Mouse (Mus musculus): ENCODE measurements around the gene Krt4. TPM values are rescaled to one million over a fixed set of nuclear protein-coding genes. Genes with fewer than 3 reads are reported as not detected.

Gene Krt4
- total and polyA plus RNA-seq, 2 experiments from 2014 or later = not detected

DNA sequence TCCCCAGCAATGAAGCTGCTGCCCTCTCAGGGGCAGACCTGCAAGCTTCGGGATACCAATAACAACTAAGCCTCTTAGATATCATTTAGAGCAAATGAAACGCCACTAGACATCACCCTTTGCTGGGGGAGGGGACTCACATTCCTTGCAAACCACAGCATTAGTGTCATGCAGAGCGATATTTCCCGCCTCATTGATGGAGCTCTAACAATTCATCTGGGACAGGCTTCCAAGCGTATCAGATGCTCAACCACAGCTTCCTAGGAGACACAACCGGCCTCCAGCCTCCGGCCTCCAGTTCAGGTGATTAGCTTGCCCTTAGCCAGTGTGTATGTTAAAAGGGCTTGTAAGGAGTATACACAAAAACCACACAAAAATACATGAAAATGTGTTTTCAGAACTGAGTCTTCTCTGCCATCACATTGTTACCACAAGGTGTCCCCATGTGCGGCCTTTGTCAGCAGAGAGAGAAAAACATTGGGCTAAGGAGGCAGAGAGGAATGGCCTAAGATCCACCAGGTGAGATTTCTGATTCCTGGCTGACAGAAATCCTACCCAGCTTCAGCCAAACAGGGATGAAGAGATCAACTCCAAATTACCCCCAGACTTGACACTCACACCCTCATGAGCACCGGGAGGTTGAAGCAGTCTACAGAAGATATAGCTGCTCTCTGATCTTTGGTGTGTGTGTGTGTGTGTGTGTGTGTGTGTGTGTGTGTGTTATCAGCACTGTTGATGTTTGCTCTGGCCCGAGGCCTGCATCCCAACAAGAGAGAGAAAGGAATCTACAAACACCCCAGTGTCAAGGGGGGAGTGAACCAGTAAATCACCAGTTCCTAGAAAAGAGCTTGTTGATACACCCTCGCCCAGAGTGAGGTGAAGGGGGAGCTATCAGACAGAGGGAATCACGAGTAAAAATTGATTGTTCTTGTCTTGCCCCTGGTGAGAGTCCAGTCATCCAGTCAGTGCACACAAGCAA is 22.1 kb downstream of the Krt4 start:
- no peak for ATAC-seq
- Histone ChIP-seq H3K27me3 (ENCODE audit: insufficient read depth, low read length) (no peaks in the 10 kb centered on the region), H3K4me3 (ENCODE audit: low read length) (no peak overlapping the region), H3K4me2 (ENCODE audit: low read depth, low read length) (no peak overlapping the region), H3K9ac (replicated peaks; ENCODE audit: low read length) (no peak overlapping the region), H3K9me3 (ENCODE audit: low read length) (no peaks in the 10 kb centered on the region), H3K4me1 (ENCODE audit: insufficient read depth, low read length) (no peaks in the 10 kb centered on the region), H3K36me3 (ENCODE audit: insufficient read depth, low read length) (no peaks in the 10 kb centered on the region), H3K27ac (no peak overlapping the region)
- WGBS = 45% methylated on average over 12 of the region's 12 CpGs
- DNase-seq (ENCODE audit: low spot score) = no peak
- TF ChIP-seq CTCF (IDR thresholded peaks at IDR 0.05; ENCODE audit: low read depth) = peak; percentile 49

DNA sequence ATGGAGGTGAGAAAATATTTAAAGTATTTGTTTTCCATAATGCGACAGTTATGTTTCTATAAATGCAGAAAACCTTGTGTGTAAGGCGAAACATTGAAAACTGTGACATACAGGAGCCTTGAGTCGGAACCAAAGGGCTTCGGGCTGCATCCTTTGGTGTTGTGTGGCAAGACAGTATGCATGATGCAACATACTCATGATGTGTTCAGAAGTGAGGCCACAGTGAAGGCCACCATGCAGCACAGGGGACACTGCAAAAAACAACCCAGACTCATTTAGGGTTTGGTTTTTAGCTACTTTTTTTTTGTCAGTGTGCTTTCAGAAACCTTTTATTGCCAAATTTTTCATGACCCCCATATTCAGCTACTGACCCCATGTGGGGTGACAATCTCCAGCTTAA is 29.3 kb downstream of the Krt4 start:
- no peak for TF ChIP-seq CTCF (IDR thresholded peaks at IDR 0.05; ENCODE audit: low read depth)
- no peak overlapping the region for H3K4me3 ChIP-seq (ENCODE audit: low read length)
- no peaks in the 10 kb centered on the region for H3K9me3 ChIP-seq (ENCODE audit: low read length)
- H3K36me3 ChIP-seq (ENCODE audit: insufficient read depth, low read length) = no peaks in the 10 kb centered on the region
- ATAC-seq (no peak), DNase-seq (ENCODE audit: low spot score) (no peak)
- H3K27ac ChIP-seq = no peak overlapping the region
- WGBS = 95% methylated on average over 4 of the region's 4 CpGs
- no peaks in the 10 kb centered on the region for H3K4me1 ChIP-seq (ENCODE audit: insufficient read depth, low read length)
- no peaks in the 10 kb centered on the region for H3K27me3 ChIP-seq (ENCODE audit: insufficient read depth, low read length)
- no peak overlapping the region for H3K4me2 ChIP-seq (ENCODE audit: low read depth, low read length)
- H3K9ac ChIP-seq (replicated peaks; ENCODE audit: low read length) = no peak overlapping the region

DNA sequence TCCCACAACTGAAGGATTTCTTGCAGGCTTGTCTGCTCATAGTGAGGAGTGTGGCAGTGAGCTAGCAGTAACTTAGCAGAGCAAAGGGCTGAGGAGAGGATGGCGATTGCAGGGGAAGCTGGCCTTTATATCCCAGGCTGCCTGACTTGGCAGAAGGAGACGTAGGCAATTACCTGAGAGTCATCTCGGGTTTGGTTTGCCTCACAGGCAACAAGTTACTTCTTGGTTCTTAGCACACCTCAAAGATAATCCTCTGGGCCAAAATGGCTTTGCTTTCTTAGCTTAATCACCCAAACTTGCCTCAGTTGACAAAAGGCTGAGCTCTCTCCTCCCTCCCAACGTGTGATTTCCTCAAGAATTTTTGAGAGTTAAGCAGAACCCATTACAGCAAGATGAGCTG is 31.7 kb downstream of the Krt4 start, which contains the start of gene Krt76:
Gene Krt76, minus strand, starts transcription at position 101 of the 400 bp plus-strand sequence.
- no peak within 1 kb of the TSS for H3K4me2 ChIP-seq (ENCODE audit: low read depth, low read length)
- no peak within 1 kb of the TSS for H3K4me3 ChIP-seq (ENCODE audit: low read length)
- WGBS = 71% methylated on average over 4 of the region's 4 CpGs
- H3K27ac ChIP-seq = no peak within 1 kb of the TSS
- no peak for DNase-seq (ENCODE audit: low spot score)
- H3K4me1 ChIP-seq (ENCODE audit: insufficient read depth, low read length) = no peaks in the 10 kb centered on the region
- H3K36me3 ChIP-seq (ENCODE audit: insufficient read depth, low read length) = no peaks in the 10 kb centered on the region
- TF ChIP-seq CTCF (IDR thresholded peaks at IDR 0.05; ENCODE audit: low read depth) = no peak
- ATAC-seq = no peak
- H3K9me3 ChIP-seq (ENCODE audit: low read length) = no peaks in the 10 kb centered on the region
- H3K9ac ChIP-seq (replicated peaks; ENCODE audit: low read length) = no peak within 1 kb of the TSS
- H3K27me3 ChIP-seq (ENCODE audit: insufficient read depth, low read length) = no peaks in the 10 kb centered on the region

DNA sequence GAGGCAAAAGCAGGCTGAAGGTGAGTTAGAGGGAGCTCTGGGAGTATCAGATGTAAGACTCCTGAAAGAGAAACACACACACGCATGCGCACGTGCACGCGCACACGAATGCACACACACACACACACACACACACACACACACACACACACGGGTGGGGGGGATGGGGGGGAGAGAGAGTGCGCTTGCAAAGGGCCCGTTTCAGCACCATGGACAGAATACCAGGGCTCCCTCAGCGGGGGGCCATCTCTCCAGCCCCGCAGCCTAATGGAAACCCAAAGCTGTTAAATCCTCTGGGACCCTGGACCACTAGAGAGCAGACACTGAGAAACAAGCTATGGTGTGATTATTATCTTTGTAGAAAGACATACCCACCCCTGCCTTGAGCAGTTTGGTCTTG is 44.8 kb downstream of the Krt4 start:
- H3K9ac ChIP-seq (replicated peaks; ENCODE audit: low read length) = no peak overlapping the region
- no peak overlapping the region for H3K4me2 ChIP-seq (ENCODE audit: low read depth, low read length)
- no peaks in the 10 kb centered on the region for H3K9me3 ChIP-seq (ENCODE audit: low read length)
- ATAC-seq = no peak
- H3K27ac ChIP-seq = no peak overlapping the region
- H3K27me3 ChIP-seq (ENCODE audit: insufficient read depth, low read length) = no peaks in the 10 kb centered on the region
- WGBS = 27% methylated on average over 11 of the region's 11 CpGs
- no peaks in the 10 kb centered on the region for H3K4me1 ChIP-seq (ENCODE audit: insufficient read depth, low read length)
- H3K36me3 ChIP-seq (ENCODE audit: insufficient read depth, low read length) = no peaks in the 10 kb centered on the region
- H3K4me3 ChIP-seq (ENCODE audit: low read length) = no peak overlapping the region
- DNase-seq (ENCODE audit: low spot score) = peak; percentile 30
- TF ChIP-seq CTCF (IDR thresholded peaks at IDR 0.05; ENCODE audit: low read depth) = no peak

DNA sequence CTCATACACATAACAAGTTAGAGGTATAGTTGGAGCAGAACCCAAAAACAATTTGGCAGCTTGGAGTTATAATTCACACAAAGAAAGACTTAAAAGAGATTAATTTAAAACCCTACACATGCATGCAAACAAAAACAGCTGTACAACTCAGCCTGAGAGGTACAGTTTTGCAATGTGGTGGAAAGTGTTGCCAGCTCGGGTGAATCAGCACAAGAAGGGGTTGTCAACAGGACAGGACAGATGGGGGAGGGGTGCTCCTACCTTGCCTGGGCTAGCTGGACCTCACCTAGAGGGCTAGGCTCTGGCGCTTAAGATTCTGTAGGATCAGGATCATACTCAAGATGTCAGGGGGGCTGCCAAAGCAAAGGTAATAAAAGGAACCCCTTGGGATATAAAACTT is 46.5 kb downstream of the Krt4 start:
- Histone ChIP-seq H3K27me3 (ENCODE audit: insufficient read depth, low read length) (no peaks in the 10 kb centered on the region), H3K36me3 (ENCODE audit: insufficient read depth, low read length) (no peaks in the 10 kb centered on the region), H3K9ac (replicated peaks; ENCODE audit: low read length) (no peak overlapping the region), H3K4me2 (ENCODE audit: low read depth, low read length) (no peak overlapping the region), H3K27ac (no peak overlapping the region), H3K9me3 (ENCODE audit: low read length) (no peaks in the 10 kb centered on the region), H3K4me3 (ENCODE audit: low read length) (no peak overlapping the region), H3K4me1 (ENCODE audit: insufficient read depth, low read length) (no peaks in the 10 kb centered on the region)
- DNase-seq (ENCODE audit: low spot score) (no peak), ATAC-seq (no peak)
- no peak for TF ChIP-seq CTCF (IDR thresholded peaks at IDR 0.05; ENCODE audit: low read depth)
- 74% methylated on average over 2 of the region's 2 CpGs for WGBS

DNA sequence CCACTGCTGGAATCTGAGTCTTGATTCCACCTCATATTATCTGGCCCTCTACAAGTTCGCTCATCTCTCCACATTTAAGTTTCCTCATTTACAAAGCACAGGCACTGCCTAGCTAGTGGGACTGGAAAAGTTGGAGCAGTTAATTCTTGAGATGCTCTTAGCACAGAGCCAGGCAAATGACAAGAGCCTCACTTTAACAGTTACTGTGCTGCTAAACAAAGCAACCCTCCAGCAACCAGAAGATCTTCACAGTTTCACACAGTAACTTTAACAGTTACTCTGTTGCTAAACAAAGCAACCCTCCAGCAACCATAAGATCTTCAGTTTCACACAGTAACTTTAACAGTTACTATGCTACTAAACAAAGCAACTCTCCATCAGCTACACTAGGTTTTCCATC is 50.2 kb downstream of the Krt4 start:
- Histone ChIP-seq H3K9ac (replicated peaks; ENCODE audit: low read length) (no peak overlapping the region), H3K27ac (no peak overlapping the region), H3K4me3 (ENCODE audit: low read length) (no peak overlapping the region), H3K4me2 (ENCODE audit: low read depth, low read length) (no peak overlapping the region), H3K36me3 (ENCODE audit: insufficient read depth, low read length) (no peaks in the 10 kb centered on the region), H3K27me3 (ENCODE audit: insufficient read depth, low read length) (no peaks in the 10 kb centered on the region), H3K9me3 (ENCODE audit: low read length) (no peaks in the 10 kb centered on the region), H3K4me1 (ENCODE audit: insufficient read depth, low read length) (no peaks in the 10 kb centered on the region)
- WGBS = 84% methylated on average over 1 of the region's 1 CpGs
- TF ChIP-seq CTCF (IDR thresholded peaks at IDR 0.05; ENCODE audit: low read depth) = no peak
- no peak for DNase-seq (ENCODE audit: low spot score)
- no peak for ATAC-seq

DNA sequence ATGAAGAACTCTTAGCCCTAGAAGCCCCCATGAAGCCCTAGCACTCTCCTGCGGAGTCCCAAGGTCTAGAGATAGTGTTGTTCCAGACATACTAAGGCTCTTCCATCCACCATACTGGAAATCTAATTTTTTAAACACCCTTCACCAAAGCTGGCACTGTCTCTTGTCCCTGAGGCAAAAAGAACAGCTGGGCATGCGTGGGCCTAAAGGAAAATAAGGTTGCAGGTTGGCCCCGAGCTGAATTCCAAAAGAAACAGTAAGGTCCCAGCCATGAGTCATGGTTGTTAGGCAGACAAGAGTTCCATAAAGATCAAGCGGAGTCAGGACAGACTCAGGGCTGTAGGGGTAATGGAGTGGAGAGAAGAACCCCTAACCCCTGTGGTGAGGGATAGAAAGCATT is 51.3 kb downstream of the Krt4 start:
- H3K27ac ChIP-seq = no peak overlapping the region
- TF ChIP-seq CTCF (IDR thresholded peaks at IDR 0.05; ENCODE audit: low read depth) = no peak
- H3K9ac ChIP-seq (replicated peaks; ENCODE audit: low read length) = no peak overlapping the region
- no peaks in the 10 kb centered on the region for H3K36me3 ChIP-seq (ENCODE audit: insufficient read depth, low read length)
- H3K4me3 ChIP-seq (ENCODE audit: low read length) = no peak overlapping the region
- WGBS = 48% methylated on average over 4 of the region's 4 CpGs
- H3K4me2 ChIP-seq (ENCODE audit: low read depth, low read length) = no peak overlapping the region
- DNase-seq (ENCODE audit: low spot score) = no peak
- no peaks in the 10 kb centered on the region for H3K4me1 ChIP-seq (ENCODE audit: insufficient read depth, low read length)
- no peak for ATAC-seq
- H3K9me3 ChIP-seq (ENCODE audit: low read length) = no peaks in the 10 kb centered on the region
- H3K27me3 ChIP-seq (ENCODE audit: insufficient read depth, low read length) = no peaks in the 10 kb centered on the region
